Comparison of ENCODE assay signal across 14 mouse cellular contexts in the genomic region with DNA sequence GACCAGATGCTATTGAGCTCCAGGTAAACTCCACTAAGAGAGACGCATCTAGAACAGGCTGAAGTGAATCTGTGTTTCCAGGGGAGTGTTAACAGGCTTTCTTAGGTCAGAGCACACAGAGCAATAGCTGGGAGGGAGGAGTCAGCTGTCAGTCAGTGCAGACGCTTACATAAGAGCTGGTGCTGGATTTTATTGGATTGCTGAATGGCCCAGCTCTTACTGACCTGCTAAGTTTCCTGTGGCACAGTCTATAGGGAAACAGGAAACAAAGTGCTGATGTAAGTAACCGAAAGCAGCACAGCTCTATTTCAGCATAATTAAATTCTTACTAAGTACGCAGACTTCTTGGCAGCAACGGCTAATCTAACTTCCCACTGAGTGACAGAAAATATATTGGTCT. TPM values are rescaled to one million over a fixed set of nuclear protein-coding genes. Genes with fewer than 3 reads are reported as not detected.
A peak's percentile ranks its signal among the peaks of the same experiment; 100 is the strongest.
DNase-seq lines count a peak whose midpoint lies in the region; ATAC-seq and TF ChIP-seq lines count a peak whose summit lies in the region.
"Had no signal": no experiment of that assay in that cellular context is flagged by ENCODE, and none has a peak within 500 bp of the region (broad histone marks: within the 10 kb centered on the region; RNA-seq: fewer than 3 reads in every experiment).

No protein-coding gene starts in this region.

- ATAC-seq in lung, postnatal 0 days: peak; percentile 78
- ATAC-seq in limb, embryonic 13.5 days (ENCODE audit: low FRiP score, low read depth): peak; percentile 72
- ATAC-seq: midbrain, embryonic 16.5 days had no signal

- H3K4me2 ChIP-seq in lung, postnatal 0 days (replicated peaks; ENCODE audit: low read depth, low read length): no peak overlapping the region
- no peak overlapping the region for H3K4me2 ChIP-seq in limb, embryonic 13.5 days (replicated peaks)
- H3K4me2 ChIP-seq: hindbrain, embryonic 13.5 days had no signal

- TF ChIP-seq CTCF in lung, postnatal 0 days (IDR thresholded peaks at IDR 0.05): no peak

- H3K36me3 ChIP-seq in lung, postnatal 0 days (ENCODE audit: insufficient read depth, low read length): no peaks in the 10 kb centered on the region
- H3K36me3 ChIP-seq in limb, embryonic 13.5 days: no peaks in the 10 kb centered on the region
- H3K36me3 ChIP-seq in midbrain, embryonic 10.5 days: 0 out of 2 replicates have a peak, but pooled peaks cover 5% of the 10 kb centered on the region

- no peak overlapping the region for H3K4me3 ChIP-seq in lung, postnatal 0 days (ENCODE audit: low read depth, low read length)
- no peak overlapping the region for H3K4me3 ChIP-seq in limb, embryonic 13.5 days
- H3K4me3 ChIP-seq in midbrain, embryonic 10.5 days: no peak overlapping the region
- H3K4me3 ChIP-seq: hindbrain, embryonic 13.5 days had no signal

- peaks cover 3% of the 10 kb centered on the region for H3K4me1 ChIP-seq in lung, postnatal 0 days (ENCODE audit: insufficient read depth, low read depth, low read length)
- peaks cover 9% of the 10 kb centered on the region; the same call in 1 of the 2 replicates for H3K4me1 ChIP-seq in limb, embryonic 13.5 days
- no peaks in the 10 kb centered on the region for H3K4me1 ChIP-seq in midbrain, embryonic 10.5 days
- H3K4me1 ChIP-seq: hindbrain, embryonic 13.5 days had no signal

- DNase-seq in gastrocnemius, postnatal 25 days: peak; percentile 3
- no peak for DNase-seq in gastrocnemius, postnatal 4 days (ENCODE audit: low spot score in 2 of 2)
- peak; percentile 76 for DNase-seq in lung, postnatal 0 days (ENCODE audit: low spot score)
- no peak for DNase-seq in lung, postnatal 4 days
- DNase-seq in midbrain, embryonic 10.5 days (ENCODE audit: low spot score): no peak
- DNase-seq in adrenal gland, adult 2 months: no peak
- DNase-seq in gastrocnemius, adult 8-10 months (ENCODE audit: low spot score in 2 of 2): no peak
- DNase-seq: cerebellum, postnatal 25 days; gastrocnemius, postnatal 36 days; kidney, postnatal 36 days; thymus, postnatal 4 days had no signal

- no peak overlapping the region for H3K9ac ChIP-seq in lung, postnatal 0 days (replicated peaks; ENCODE audit: low read depth)
- H3K9ac ChIP-seq in limb, embryonic 13.5 days: no peak overlapping the region
- H3K9ac ChIP-seq: hindbrain, embryonic 13.5 days had no signal

- TF ChIP-seq EP300 in lung, postnatal 0 days (IDR thresholded peaks at IDR 0.05): no peak

- no peaks in the 10 kb centered on the region for H3K27me3 ChIP-seq in lung, postnatal 0 days (replicated peaks; ENCODE audit: insufficient read depth, low read length)
- H3K27me3 ChIP-seq in limb, embryonic 13.5 days: no peaks in the 10 kb centered on the region
- H3K27me3 ChIP-seq in midbrain, embryonic 10.5 days (ENCODE audit: low read depth, poor library complexity, severe bottlenecking): no peaks in the 10 kb centered on the region
- H3K27me3 ChIP-seq: hindbrain, embryonic 13.5 days had no signal

- H3K27ac ChIP-seq in lung, postnatal 0 days (ENCODE audit: low read length): no peak overlapping the region
- peak overlapping the region; percentile 33; the same call in 1 of the 2 replicates for H3K27ac ChIP-seq in limb, embryonic 13.5 days
- no peak overlapping the region for H3K27ac ChIP-seq in midbrain, embryonic 10.5 days (replicated peaks)

- no peaks in the 10 kb centered on the region for H3K9me3 ChIP-seq in lung, postnatal 0 days (ENCODE audit: low read length)
- H3K9me3 ChIP-seq in limb, embryonic 13.5 days: no peaks in the 10 kb centered on the region
- H3K9me3 ChIP-seq in midbrain, embryonic 10.5 days (replicated peaks): no peaks in the 10 kb centered on the region
- H3K9me3 ChIP-seq: hindbrain, embryonic 13.5 days had no signal

- WGBS in lung, postnatal 0 days: 13% methylated on average over 5 of the region's 5 CpGs
- 16% methylated on average over 5 of the region's 5 CpGs for WGBS in limb, embryonic 13.5 days
- 66% methylated on average over 5 of the region's 5 CpGs for WGBS in midbrain, embryonic 10.5 days

RNA-seq across cellular contexts. Expression of a gene that starts 16.9 kb away (rescaled TPM):
- 10 to 100 TPM; 54.3 to 55.0 TPM for total RNA-seq in gastrocnemius, postnatal 25 days (2021)
- total RNA-seq in gastrocnemius, postnatal 4 days (2021): 100 to 1,000 TPM; 101 to 109 TPM
- polyA plus RNA-seq in lung, postnatal 0 days (2015; fragmentation: Nextera tagmentation; extraction: Ambion mirVana): 171 and 218 TPM in 2 replicates
- polyA plus RNA-seq in limb, embryonic 13.5 days (2015; fragmentation: Nextera tagmentation; extraction: Ambion mirVana): 254 and 278 TPM in 2 replicates
- polyA plus RNA-seq in midbrain, embryonic 10.5 days (2016; fragmentation: Nextera tagmentation; extraction: Ambion mirVana): 231 and 297 TPM in 2 replicates
- 100 to 1,000 TPM; 284 to 321 TPM for total RNA-seq in adrenal gland, adult 2 months (2021)
- 20.4 and 36.8 TPM in 2 replicates for polyA plus RNA-seq in adrenal gland, adult 2 months (2012; rRNA removed)
- 10 to 100 TPM; 29.5 to 36.0 (median 34.7) TPM for total RNA-seq in gastrocnemius, adult 8-10 months (2022)

RNA-seq across cellular contexts. Expression of a gene that starts 21.5 kb away (rescaled TPM):
- total RNA-seq in gastrocnemius, postnatal 25 days (2021): 1 to 10 TPM; 6.2 to 6.3 TPM
- 10 to 100 TPM; 22.3 to 29.3 TPM for total RNA-seq in gastrocnemius, postnatal 4 days (2021)
- polyA plus RNA-seq in lung, postnatal 0 days (2015; fragmentation: Nextera tagmentation; extraction: Ambion mirVana): 4.5 and 5.2 TPM in 2 replicates
- 9.8 and 10.6 TPM in 2 replicates for polyA plus RNA-seq in limb, embryonic 13.5 days (2015; fragmentation: Nextera tagmentation; extraction: Ambion mirVana)
- 15.0 and 15.5 TPM in 2 replicates for polyA plus RNA-seq in midbrain, embryonic 10.5 days (2016; fragmentation: Nextera tagmentation; extraction: Ambion mirVana)
- 10 to 100 TPM; 27.4 to 32.9 TPM for total RNA-seq in adrenal gland, adult 2 months (2021)
- polyA plus RNA-seq in adrenal gland, adult 2 months (2012; rRNA removed): 11.2 and 12.7 TPM in 2 replicates
- 1 to 10 TPM; 3.3 to 6.3 (median 4.1) TPM for total RNA-seq in gastrocnemius, adult 8-10 months (2022)

Comparison
In these comparisons a context has a peak if more than half of its experiments do, and no peak if none do; other contexts are left out.
1. DNase-seq: peak in gastrocnemius, postnatal 25 days (single experiment) and lung, postnatal 0 days (single experiment); none in gastrocnemius, postnatal 4 days (0 of 2), lung, postnatal 4 days (0 of 2), midbrain, embryonic 10.5 days (single experiment), adrenal gland, adult 2 months (single experiment) and gastrocnemius, adult 8-10 months (0 of 2).